Comparison of ENCODE assay signal across 18 mouse cellular contexts in the genomic region with DNA sequence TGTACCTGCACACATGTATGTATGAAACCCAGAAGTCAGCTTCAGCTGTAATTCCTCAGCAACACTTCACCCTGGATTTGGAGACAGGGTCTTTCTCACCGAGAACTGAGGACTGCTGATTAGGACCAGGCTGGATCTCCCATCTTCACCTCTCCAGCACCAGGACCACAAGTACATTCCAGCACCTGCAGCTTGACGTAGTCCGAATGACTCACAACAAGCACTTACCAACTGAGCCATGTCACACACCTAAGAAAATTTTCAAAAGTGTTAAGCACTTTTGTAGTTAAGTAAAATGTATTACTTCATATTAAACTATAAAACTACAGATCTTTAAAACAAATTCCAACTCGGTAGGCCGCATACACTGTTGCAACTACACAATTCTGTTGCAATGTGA.
"Had no signal": no experiment of that assay in that cellular context is flagged by ENCODE, and none has a peak within 500 bp of the region (broad histone marks: within the 10 kb centered on the region; RNA-seq: fewer than 3 reads in every experiment).

No protein-coding gene starts in this region.

- H3K4me2 ChIP-seq: liver, embryonic 12.5 days; lung, embryonic 14.5 days; midbrain, embryonic 13.5 days; midbrain, embryonic 15.5 days; neural tube, embryonic 13.5 days; neural tube, embryonic 15.5 days had no signal

- H3K9me3 ChIP-seq: liver, embryonic 12.5 days; midbrain, embryonic 10.5 days; midbrain, embryonic 13.5 days; midbrain, embryonic 15.5 days; neural tube, embryonic 13.5 days; neural tube, embryonic 15.5 days had no signal

- ATAC-seq: liver, embryonic 12.5 days; midbrain, embryonic 13.5 days; midbrain, embryonic 15.5 days had no signal

- H3K4me3 ChIP-seq: liver, embryonic 12.5 days; midbrain, embryonic 10.5 days; midbrain, embryonic 13.5 days; midbrain, embryonic 15.5 days; myocyte; neural tube, embryonic 13.5 days; neural tube, embryonic 15.5 days had no signal

- H3K27me3 ChIP-seq: liver, embryonic 12.5 days; midbrain, embryonic 13.5 days; midbrain, embryonic 15.5 days; neural tube, embryonic 13.5 days; neural tube, embryonic 15.5 days had no signal

- H3K9ac ChIP-seq: liver, embryonic 12.5 days; liver, embryonic 14.5 days; lung, embryonic 14.5 days; midbrain, embryonic 13.5 days; midbrain, embryonic 15.5 days; neural tube, embryonic 13.5 days; neural tube, embryonic 15.5 days had no signal

- DNase-seq: lung, embryonic 14.5 days; lung, postnatal 4 days; retina, postnatal 1 day; right cerebral cortex, adult 18-20 months; right cerebral cortex, postnatal 25 days; right cerebral cortex, postnatal 4 days; spleen, adult 18-20 months; thymus, adult 18-20 months; thymus, postnatal 14 days; thymus, postnatal 36 days had no signal

- H3K27ac ChIP-seq: liver, embryonic 12.5 days; liver, embryonic 14.5 days; midbrain, embryonic 10.5 days; midbrain, embryonic 13.5 days; midbrain, embryonic 15.5 days; neural tube, embryonic 13.5 days; neural tube, embryonic 15.5 days had no signal

- H3K36me3 ChIP-seq: liver, embryonic 12.5 days; midbrain, embryonic 10.5 days; midbrain, embryonic 13.5 days; midbrain, embryonic 15.5 days; neural tube, embryonic 13.5 days; neural tube, embryonic 15.5 days had no signal

- H3K4me1 ChIP-seq: midbrain, embryonic 15.5 days had no signal
